Mouse (Mus musculus) urinary bladder, postnatal 14 days (tissue): ENCODE data around the gene Spsb4.

Experiments used
- DNase-seq: peaks from one replicate; pipeline ENCODE4 v3.0.0; 2021; ENCODE audit warnings: low spot score

Gene Spsb4

GRCm38 (mm10) chr9:97015751-97016150 lies 2.9 kb downstream of the Spsb4 start:
- DNase-seq = no peak

DNA sequence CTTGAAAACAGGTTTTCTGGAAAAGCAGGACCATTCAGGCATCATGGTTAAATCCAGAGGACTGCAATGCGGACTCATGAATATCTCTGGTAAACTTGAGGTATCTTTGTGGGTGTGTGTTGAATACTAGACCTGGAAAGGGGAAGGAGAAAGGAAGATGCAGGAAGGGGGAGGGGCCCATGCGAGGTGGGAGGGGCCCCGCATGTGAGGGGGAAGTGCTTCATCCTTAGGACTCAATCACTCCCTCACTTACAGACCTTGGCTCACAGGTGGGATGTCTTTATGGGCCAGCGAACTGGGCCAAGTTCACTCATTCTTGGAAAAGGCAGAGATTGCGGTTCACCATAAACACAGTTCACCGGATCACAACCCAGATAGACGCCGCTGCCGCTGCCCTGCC lies 4.9 kb downstream of the Spsb4 start:
- no peak for DNase-seq

DNA sequence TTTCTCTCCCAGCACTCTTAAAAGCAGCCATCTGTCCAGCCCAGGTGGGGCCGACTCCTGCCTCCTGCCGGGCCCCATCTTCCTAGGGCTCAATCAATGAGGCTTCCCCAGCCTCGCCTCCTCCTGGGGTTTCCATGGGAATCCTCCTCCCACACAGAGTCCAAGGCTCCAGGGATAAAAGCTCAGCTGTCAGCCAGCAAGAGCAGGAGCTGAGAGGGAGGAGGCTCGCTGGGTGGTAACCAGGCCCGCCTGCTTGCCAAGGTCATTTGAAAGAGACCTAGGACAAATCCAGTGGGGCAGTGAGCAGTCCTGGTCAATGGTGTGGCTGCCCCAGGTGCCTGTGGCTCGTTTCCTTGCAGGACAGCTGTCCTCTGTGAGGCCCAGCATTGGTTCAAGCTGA lies 5.5 kb downstream of the Spsb4 start:
- no peak for DNase-seq

DNA sequence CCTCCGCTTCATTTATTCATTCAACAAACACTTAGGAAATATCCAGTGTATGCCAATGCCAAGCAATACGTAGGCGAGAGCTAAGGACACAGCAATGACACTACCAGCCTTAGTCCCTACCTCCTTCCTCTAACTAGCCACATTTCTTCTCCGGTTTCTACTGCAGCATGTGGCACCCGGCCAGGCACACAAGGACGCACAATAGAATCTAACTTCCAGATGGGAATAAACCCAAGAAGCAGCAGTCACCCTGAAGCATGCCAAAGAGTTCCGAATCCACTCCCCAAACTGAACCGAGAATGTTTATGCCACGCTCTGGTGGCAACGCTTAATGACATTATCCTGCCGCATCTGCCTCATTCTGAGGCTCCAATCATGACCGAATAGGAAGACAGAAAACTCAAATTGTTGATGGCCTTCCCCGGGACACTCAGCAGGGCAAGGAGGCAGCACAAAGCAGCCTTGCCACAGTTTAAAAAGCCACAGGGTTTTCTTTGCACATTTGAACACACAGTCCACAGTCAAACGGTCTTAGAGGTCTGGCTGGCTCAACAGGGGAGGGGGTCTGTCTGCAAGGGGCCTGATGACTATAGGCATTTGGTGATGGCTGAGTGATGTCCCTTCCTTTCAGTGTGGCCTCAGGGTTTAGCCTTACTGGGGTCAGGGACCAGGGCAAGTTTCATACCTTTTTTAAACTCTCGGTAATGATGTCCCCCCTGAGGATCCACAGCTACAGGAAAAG lies 7.0 kb downstream of the Spsb4 start:
- no peak for DNase-seq

- DNase-seq = no peak
These were observed 8.2 kb downstream of the Spsb4 start for GRCm38 (mm10) chr9:97010447-97010846.

DNA sequence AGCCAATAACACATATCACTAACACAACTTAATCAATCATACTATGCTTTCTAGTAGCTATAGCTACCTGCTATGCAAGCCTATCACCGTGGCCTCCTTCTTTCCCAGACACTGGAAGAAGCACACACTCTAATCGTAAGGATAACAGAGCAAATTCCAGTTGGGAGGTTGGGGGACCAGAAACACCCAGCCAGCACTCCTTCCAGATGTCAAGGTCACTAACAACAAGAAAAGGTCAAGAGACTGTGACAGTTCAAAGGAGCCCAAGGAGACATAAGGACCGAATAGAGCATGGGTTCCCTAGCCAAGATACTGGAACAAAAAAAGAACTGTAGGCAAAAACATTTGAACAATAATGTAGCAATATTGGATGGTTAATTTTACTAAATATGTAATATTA lies 13.9 kb downstream of the Spsb4 start:
- no peak for DNase-seq

DNA sequence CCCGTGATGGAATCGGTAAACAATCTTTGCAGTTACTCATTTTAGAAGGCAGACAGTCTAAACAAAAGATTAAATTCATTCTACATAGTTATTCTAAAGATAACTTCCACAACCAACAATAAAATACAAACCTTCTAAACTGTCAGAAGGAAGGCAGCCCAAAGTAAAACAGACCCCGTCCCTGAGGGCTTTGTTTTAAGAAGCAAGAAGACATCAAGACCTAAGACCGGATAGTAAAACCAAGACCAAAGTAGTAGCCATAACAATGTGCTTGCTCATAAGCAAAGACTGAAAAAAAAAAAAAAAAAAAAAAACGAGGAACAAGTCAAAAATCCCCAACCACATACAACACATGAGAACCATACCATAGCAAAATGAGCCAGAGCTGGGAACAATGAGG lies 15.5 kb downstream of the Spsb4 start:
- DNase-seq = no peak

DNA sequence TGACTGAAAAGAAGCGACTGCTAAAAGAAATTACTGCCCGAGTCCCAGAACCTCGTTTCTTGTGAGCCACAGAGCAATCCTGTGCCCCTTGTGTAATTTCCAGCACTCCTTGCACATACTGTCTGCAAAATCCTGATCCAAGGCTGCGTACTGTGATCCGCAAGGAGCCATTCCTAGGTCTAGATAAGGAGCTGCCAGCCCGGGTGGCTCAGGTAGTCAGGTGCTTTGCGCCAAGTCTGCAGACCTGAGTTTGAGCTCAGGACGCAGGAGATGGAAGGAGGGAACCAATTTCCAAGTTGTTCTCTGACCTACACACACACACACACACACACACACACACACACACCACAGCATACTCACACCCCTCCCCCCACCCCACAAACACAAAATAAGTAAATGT lies 16.0 kb downstream of the Spsb4 start:
- DNase-seq = no peak

DNA sequence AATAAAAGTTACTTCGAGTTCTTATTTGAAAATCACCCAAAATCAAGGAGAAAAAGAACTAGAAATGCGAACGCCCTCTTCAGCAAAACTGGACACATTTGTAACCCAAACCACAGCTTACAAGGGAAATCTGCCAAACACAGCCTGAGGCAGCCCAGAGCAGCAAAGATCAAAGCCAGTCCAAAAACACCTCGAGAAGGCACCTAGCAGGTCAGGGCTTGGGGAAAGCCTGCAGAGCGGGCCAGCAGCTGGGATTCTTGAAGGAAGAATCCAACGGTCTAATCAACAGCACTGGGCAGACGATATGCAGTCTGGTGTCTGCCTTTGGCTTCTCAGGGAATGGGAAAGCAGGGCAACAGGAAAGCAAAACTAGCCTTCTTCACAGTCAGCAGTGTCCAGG lies 16.6 kb downstream of the Spsb4 start:
- no peak for DNase-seq

DNA sequence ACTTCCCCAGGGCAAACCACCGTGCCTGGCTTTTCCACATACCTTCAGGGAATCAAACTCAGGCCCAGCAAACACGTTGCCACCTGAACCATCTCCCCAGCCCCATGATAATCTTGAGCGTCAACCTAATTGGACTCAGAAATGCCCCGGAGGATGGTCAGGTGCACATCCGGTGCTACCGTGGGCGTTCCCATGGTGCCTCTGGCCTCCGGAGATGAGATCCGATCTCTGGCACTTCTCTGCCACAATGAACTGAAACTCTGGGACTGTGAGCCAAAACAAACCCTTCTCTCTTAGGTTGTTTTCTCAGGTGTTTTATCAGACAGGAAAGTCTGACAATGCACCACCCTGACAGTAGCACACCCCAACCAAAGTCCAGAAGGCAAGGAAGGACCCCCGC lies 17.2 kb downstream of the Spsb4 start:
- no peak for DNase-seq

- DNase-seq = no peak
These were observed 22.9 kb downstream of the Spsb4 start for GRCm38 (mm10) chr9:96995717-96996116.

GRCm38 (mm10) chr9:96994733-96995132 lies 23.9 kb downstream of the Spsb4 start:
- DNase-seq = no peak

DNA sequence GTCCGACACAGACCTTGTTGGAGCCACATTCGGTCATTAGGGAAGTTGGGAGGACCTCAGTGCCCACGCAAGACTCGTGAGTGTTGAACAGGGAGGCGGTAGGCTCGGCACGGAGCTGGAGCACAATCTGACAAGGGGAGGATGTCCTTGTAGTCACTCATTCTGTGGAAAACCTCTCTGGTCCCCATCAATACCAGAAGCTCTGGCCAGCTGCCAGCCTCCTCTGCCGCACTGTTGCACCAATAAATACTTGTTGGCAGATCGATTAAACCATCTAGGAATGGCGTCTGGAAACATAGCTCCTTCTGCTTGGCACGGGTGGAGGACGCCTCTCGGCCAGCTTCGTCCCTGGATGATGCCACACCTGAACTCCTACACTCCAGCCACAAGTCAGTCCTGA lies 27.5 kb downstream of the Spsb4 start:
- DNase-seq = no peak

DNA sequence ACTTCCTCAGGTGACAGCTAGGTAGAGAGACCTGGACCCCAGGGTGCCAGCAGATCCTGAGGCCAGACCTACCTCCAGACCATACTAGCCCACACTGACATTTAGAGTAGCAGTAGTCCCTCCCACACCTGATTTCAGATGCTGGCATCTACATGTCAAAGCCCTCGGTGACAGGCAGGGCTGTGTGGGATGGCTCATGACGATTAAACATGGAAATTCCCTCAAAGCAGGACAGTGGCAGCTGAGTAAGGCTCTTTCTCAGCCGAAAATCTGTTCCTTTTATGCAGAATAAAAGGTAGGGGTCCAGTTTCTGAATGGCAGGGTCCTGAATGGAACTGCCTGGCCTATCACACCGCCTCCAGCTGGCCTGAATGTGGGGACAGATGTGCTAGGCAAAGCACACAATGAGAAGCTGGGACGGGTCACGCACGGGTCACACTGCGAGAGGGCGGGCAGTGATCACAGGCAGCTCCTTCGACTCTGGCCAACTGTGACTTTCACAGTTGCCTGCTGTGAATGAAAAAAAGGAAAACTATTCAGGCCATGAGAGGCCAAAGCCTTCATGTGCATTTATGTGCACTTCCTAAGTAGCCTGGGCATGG lies 29.2 kb downstream of the Spsb4 start:
- DNase-seq = no peak

GRCm38 (mm10) chr9:96986797-96987473 lies 31.7 kb downstream of the Spsb4 start:
- no peak for DNase-seq

DNA sequence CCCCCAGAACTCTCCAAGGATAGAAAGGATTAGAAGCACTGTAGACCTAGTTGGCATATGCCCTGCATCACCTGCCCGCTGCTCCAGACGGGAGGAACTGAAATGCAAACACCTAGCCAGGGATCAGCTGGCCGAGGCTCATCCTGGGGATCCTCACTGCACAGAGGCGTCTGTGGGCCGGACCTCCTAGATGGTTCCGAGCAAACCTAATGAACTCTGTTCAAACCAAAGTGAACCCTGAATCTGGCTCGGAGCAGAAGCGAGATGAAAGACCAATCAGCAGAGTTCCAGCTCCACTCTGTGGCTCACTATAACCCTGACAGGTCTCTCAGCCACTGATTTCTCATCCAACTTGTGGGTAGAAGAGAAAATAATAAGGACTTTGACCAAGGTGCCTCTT lies 34.6 kb downstream of the Spsb4 start:
- DNase-seq = no peak

- no peak for DNase-seq
These were observed 35.7 kb downstream of the Spsb4 start for GRCm38 (mm10) chr9:96982940-96983339.

DNA sequence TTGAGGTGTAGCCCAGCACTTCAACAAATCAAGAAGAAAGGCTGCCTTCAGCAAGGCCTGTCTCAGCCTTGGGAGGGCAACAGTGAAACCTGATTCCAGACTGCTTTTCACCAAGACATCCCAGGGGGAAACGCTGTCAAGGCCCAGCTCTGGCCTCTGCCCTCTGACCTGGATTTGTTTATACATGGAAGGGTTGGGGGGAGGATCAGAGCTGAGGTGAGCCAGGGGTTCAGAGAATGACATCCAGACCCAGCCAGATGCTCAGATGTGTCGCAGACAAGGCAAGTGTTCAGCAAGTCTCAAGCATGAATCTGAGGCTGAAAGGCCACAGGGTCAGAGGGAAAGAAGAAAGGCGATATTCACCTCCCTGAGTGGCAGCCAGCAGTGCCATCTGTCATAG lies 36.3 kb downstream of the Spsb4 start:
- DNase-seq = no peak

DNA sequence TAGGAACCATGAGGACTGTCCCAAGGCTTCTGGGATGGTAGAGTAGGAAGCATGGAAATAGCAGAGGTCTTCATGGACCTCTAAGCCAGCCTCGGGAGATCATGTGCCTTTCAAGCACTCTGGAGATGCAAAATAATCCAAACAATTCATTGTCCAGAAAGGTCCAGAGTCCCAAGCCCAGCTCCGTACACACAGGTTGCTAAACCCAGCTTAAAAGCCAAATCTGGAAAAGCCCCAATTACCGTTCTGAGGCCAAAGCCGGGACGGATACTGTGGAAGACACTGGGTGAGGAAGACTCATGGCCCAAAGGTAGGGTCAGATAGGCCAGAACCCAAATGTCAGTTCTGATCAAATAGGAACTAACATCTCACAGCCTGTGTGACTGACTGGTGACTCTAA lies 36.8 kb downstream of the Spsb4 start:
- DNase-seq = no peak

GRCm38 (mm10) chr9:96981121-96981520 lies 37.5 kb downstream of the Spsb4 start:
- no peak for DNase-seq

DNA sequence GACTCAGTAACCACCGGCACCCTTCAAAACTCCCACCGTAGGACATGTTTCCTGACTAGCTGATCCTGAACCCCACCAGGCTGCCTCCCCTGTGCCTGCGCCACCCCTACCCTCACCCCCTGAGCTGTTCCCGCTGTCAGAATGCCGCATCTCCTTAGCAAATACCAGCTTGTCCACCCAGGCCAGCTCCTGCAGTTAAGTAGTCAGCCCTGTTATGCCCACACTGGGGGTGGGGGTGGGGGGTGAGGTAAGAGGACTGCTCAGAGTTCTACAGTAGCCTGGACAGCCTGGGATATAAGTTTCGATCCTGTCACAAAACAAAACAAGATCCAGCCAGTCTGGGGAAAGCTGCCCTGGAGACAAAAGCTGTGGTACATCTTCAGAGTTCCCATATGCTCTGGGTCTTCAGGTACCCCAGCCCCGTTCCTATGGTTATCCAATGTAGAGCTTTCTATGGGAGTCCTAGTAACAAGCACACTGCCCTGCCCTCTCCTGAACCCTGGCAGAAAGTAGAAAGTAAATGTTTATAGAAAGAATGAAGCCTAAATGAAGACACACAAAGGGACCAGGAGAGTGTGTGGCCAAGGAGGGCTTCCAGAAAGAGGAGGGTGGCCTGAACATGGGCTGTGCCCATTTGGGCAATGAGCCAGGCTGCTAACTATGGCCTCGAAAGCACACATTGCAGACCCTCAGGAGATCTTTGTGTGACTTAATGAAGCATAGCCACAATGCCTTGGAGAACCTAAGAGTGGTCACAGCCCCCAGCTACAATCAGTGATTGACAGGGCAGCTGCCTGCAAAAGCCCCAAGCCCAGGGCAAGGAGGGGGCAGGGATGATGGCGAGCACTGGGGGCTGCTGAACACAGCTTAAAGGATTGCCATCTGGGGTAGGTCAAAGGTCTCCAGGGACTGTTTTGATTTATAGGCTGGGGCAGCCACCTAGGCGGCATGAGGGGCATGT lies 38.3 kb downstream of the Spsb4 start:
- DNase-seq = no peak

GRCm38 (mm10) chr9:96979417-96980030 lies 39.1 kb downstream of the Spsb4 start:
- no peak for DNase-seq
